Comparison of ENCODE assay signal across 11 mouse cellular contexts in genomic region chr3:119915984-119916865, GRCm38 (mm10).
"Had no signal": no experiment of that assay in that cellular context is flagged by ENCODE, and none has a peak within 500 bp of the region (broad histone marks: within the 10 kb centered on the region; RNA-seq: fewer than 3 reads in every experiment).

No protein-coding gene starts in this region.

- DNase-seq: lung, adult 2 months; lung, postnatal 36 days; right cerebral cortex, adult 18-20 months; right cerebral cortex, postnatal 25 days; thymus, adult 18-20 months; thymus, postnatal 14 days had no signal

- H3K9me3 ChIP-seq: limb, embryonic 10.5 days; liver, embryonic 15.5 days; midbrain, embryonic 13.5 days; neural tube, embryonic 15.5 days had no signal

- H3K27me3 ChIP-seq: liver, embryonic 15.5 days; midbrain, embryonic 13.5 days; neural tube, embryonic 15.5 days had no signal

- H3K4me1 ChIP-seq: liver, embryonic 15.5 days; midbrain, embryonic 13.5 days; neural tube, embryonic 15.5 days had no signal

- ATAC-seq: lung, postnatal 0 days; midbrain, embryonic 13.5 days had no signal

- H3K27ac ChIP-seq: limb, embryonic 10.5 days; liver, embryonic 15.5 days; midbrain, embryonic 13.5 days; neural tube, embryonic 15.5 days had no signal

- H3K4me3 ChIP-seq: limb, embryonic 10.5 days; liver, embryonic 15.5 days; midbrain, embryonic 13.5 days; neural tube, embryonic 15.5 days had no signal

- H3K36me3 ChIP-seq: limb, embryonic 10.5 days; liver, embryonic 15.5 days; midbrain, embryonic 13.5 days; neural tube, embryonic 15.5 days had no signal
